In the genomic region with DNA sequence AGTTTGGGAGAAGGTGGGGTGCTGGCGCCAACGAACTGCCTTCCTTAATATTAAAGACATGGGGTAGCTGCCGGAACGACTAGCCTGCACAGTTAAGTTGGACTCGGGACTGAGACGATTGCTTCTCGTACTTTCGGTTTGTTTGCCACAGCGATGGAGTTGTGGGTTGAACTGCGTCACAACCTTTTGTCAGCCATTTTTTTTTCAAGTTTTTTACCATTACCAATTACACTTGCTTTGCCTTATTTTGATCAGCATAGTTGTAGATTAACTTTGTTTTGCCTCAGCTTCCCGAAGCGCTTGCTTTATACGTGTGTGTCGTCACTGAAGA, we compare ENCODE assay signal across 8 mouse cellular contexts. TPM values are rescaled to one million over a fixed set of nuclear protein-coding genes. Genes with fewer than 3 reads are reported as not detected.
DNase-seq lines count a peak whose midpoint lies in the region; ATAC-seq and TF ChIP-seq lines count a peak whose summit lies in the region.

No protein-coding gene starts in this region.

- H3K27ac ChIP-seq in heart, adult 2 months, result peak overlapping the region; percentile 96
- peak overlapping the region; percentile 80 for H3K27ac ChIP-seq in forebrain, postnatal 0 days (ENCODE audit: low read depth, low read length)
- H3K27ac ChIP-seq in liver, postnatal 0 days (ENCODE audit: low read depth), result peak overlapping the region; percentile 100

- no peak for DNase-seq in heart, adult 2 months
- no peak for DNase-seq in heart, postnatal 25 days (ENCODE audit: low spot score)
- DNase-seq in forebrain, postnatal 0 days, result no peak
- no peak for DNase-seq in liver, postnatal 0 days
- DNase-seq in ovary, postnatal 36 days (ENCODE audit: low spot score), result no peak
- DNase-seq in right cerebral cortex, postnatal 36 days (ENCODE audit: low spot score in 2 of 2), result no peak
- DNase-seq in adrenal gland, postnatal 14 days, result no peak

- peak overlapping the region; percentile 100 for H3K4me2 ChIP-seq in forebrain, postnatal 0 days (ENCODE audit: low read depth)
- peak overlapping the region; percentile 86 for H3K4me2 ChIP-seq in liver, postnatal 0 days (ENCODE audit: low read depth, low read length)

- peaks cover 1% of the 10 kb centered on the region; the same call in 1 of the 2 replicates for H3K4me1 ChIP-seq in heart, adult 2 months (ENCODE audit: control insufficient read depth, insufficient read depth, low read length)
- peaks cover 6% of the 10 kb centered on the region for H3K4me1 ChIP-seq in forebrain, postnatal 0 days (ENCODE audit: insufficient read depth)
- peaks cover 5% of the 10 kb centered on the region; the same call in 1 of the 2 replicates for H3K4me1 ChIP-seq in liver, postnatal 0 days (ENCODE audit: insufficient read depth)

- H3K36me3 ChIP-seq in heart, adult 2 months (ENCODE audit: control insufficient read depth, insufficient read depth, low read length), result peaks cover 18% of the 10 kb centered on the region
- no peaks in the 10 kb centered on the region for H3K36me3 ChIP-seq in forebrain, postnatal 0 days (ENCODE audit: insufficient read depth)
- no peaks in the 10 kb centered on the region for H3K36me3 ChIP-seq in liver, postnatal 0 days (replicated peaks; ENCODE audit: insufficient read depth, low read length)

- no peaks in the 10 kb centered on the region for H3K9me3 ChIP-seq in forebrain, postnatal 0 days (ENCODE audit: low read length)
- H3K9me3 ChIP-seq in liver, postnatal 0 days (ENCODE audit: low read length), result no peaks in the 10 kb centered on the region

- H3K4me3 ChIP-seq in heart, adult 2 months, result peak overlapping the region; percentile 89
- H3K4me3 ChIP-seq in forebrain, postnatal 0 days (ENCODE audit: low read depth, low read length), result peak overlapping the region; percentile 51
- H3K4me3 ChIP-seq in liver, postnatal 0 days (ENCODE audit: low read depth, low read length), result peak overlapping the region; percentile 72

- WGBS in heart, adult 2 months, result 0% methylated on average over 14 of the region's 14 CpGs
- 1% methylated on average over 14 of the region's 14 CpGs for WGBS in forebrain, postnatal 0 days
- WGBS in liver, postnatal 0 days (ENCODE audit: insufficient replicate concordance), result under 1% methylated on average over 14 of the region's 14 CpGs

- H3K9ac ChIP-seq in heart, adult 2 months (ENCODE audit: low read depth, low read length), result peak overlapping the region; percentile 85
- peak overlapping the region; percentile 80 for H3K9ac ChIP-seq in forebrain, postnatal 0 days
- peak overlapping the region; percentile 99 for H3K9ac ChIP-seq in liver, postnatal 0 days (replicated peaks)

- intact Hi-C loops in heart, adult 2 months (cut with DNase I), result loop anchor here (1.0 to 10.0 kb wide), 4 partner anchors 42 to 1985 kb away; a partner anchor contains a TSS
- intact Hi-C loops in heart, postnatal 25 days (cut with DNase I), result loop anchor here (5.0 to 10.0 kb wide), 3 partner anchors 55 to 208 kb away; a partner anchor contains a TSS

- no peak for TF ChIP-seq EP300 in heart, adult 2 months (IDR thresholded peaks at IDR 0.05; ENCODE audit: insufficient read depth, low read depth, low read length)
- peak; percentile 12 for TF ChIP-seq EP300 in liver, postnatal 0 days (IDR thresholded peaks at IDR 0.05; ENCODE audit: low read depth)

- H3K79me2 ChIP-seq in heart, adult 2 months (replicated peaks; ENCODE audit: control insufficient read depth, insufficient read depth, low read length), result no peaks in the 10 kb centered on the region

- peak; percentile 66 for ATAC-seq in CD4-positive, CD25-positive, alpha-beta regulatory T cell, adult 4 months
- ATAC-seq in forebrain, postnatal 0 days, result peak; percentile 25
- no peak for ATAC-seq in liver, postnatal 0 days

- H3K27me3 ChIP-seq in heart, adult 2 months (ENCODE audit: control insufficient read depth, insufficient read depth, low read length), result no peaks in the 10 kb centered on the region
- H3K27me3 ChIP-seq in forebrain, postnatal 0 days (ENCODE audit: insufficient read depth, low read length), result no peaks in the 10 kb centered on the region
- no peaks in the 10 kb centered on the region for H3K27me3 ChIP-seq in liver, postnatal 0 days (ENCODE audit: insufficient read depth, low read length)

- TF ChIP-seq CTCF in heart, adult 2 months (IDR thresholded peaks at IDR 0.05), result no peak
- no peak for TF ChIP-seq CTCF in forebrain, postnatal 0 days (IDR thresholded peaks at IDR 0.05; ENCODE audit: low read depth)
- no peak for TF ChIP-seq CTCF in liver, postnatal 0 days (IDR thresholded peaks at IDR 0.05; ENCODE audit: low read depth)

- no peak; the same call in 1 of the 2 replicates for TF ChIP-seq POLR2A in heart, adult 2 months (IDR thresholded peaks at IDR 0.05; ENCODE audit: insufficient read depth, low read depth, low read length)

RNA-seq across cellular contexts. Expression of a gene that starts 1.3 kb away (rescaled TPM):
- total RNA-seq in heart, adult 2 months (2021), result 100 to 1,000 TPM; 147 to 185 TPM
- polyA plus RNA-seq in heart, adult 2 months (2012; rRNA removed), result 55.5 and 80.0 TPM in 2 replicates
- total RNA-seq in heart, postnatal 25 days (2021), result 100 to 1,000 TPM; 134 to 160 TPM
- polyA plus RNA-seq in CD4-positive, CD25-positive, alpha-beta regulatory T cell, adult 4 months (2017; shearing (Covaris generic)), result 10 to 100 TPM in 1 of 2 experiments, 1 to 10 TPM in 1; 8.9 to 10.5 TPM
- 475 and 498 TPM in 2 replicates for total RNA-seq in forebrain, postnatal 0 days (2014; rRNA removed)
- 24.0 and 26.3 TPM in 2 replicates for polyA plus RNA-seq in forebrain, postnatal 0 days (2015; fragmentation: Nextera tagmentation; extraction: Ambion mirVana)
- 69.6 and 74.1 TPM in 2 replicates for polyA plus RNA-seq in liver, postnatal 0 days (2015; fragmentation: Nextera tagmentation; extraction: Ambion mirVana)
- 300 and 304 TPM in 2 replicates for total RNA-seq in adrenal gland, postnatal 14 days (2021)

RNA-seq across cellular contexts. Expression of a gene that starts 5.5 kb away (rescaled TPM):
- 1 to 10 TPM in 1 of 2 experiments, not detected in 1; 2.5 TPM for total RNA-seq in heart, adult 2 months (2021)
- 0.64 TPM in 1 of 2 replicates, not detected in the other for polyA plus RNA-seq in heart, adult 2 months (2012; rRNA removed)
- 1 to 10 TPM; 3.2 to 9.1 TPM for total RNA-seq in heart, postnatal 25 days (2021)
- 1 to 10 TPM in 1 of 2 experiments, not detected in 1; 1.3 TPM for polyA plus RNA-seq in CD4-positive, CD25-positive, alpha-beta regulatory T cell, adult 4 months (2017; shearing (Covaris generic))
- 294 and 301 TPM in 2 replicates for total RNA-seq in forebrain, postnatal 0 days (2014; rRNA removed)
- polyA plus RNA-seq in forebrain, postnatal 0 days (2015; fragmentation: Nextera tagmentation; extraction: Ambion mirVana), result 0.84 TPM in 1 of 2 replicates, not detected in the other
- polyA plus RNA-seq in liver, postnatal 0 days (2015; fragmentation: Nextera tagmentation; extraction: Ambion mirVana), result 2.8 and 3.5 TPM in 2 replicates
- total RNA-seq in adrenal gland, postnatal 14 days (2021), result 82.5 and 109 TPM in 2 replicates

RNA-seq across cellular contexts. Expression of a gene that starts 6.6 kb away (rescaled TPM):
- total RNA-seq in heart, adult 2 months (2021), result 1 to 10 TPM; 3.2 to 4.9 TPM
- 0.47 and 0.76 TPM in 2 replicates for polyA plus RNA-seq in heart, adult 2 months (2012; rRNA removed)
- 10 to 100 TPM in 1 of 2 experiments, 1 to 10 TPM in 1; 9.6 to 11.4 TPM for total RNA-seq in heart, postnatal 25 days (2021)
- 1 to 10 TPM in 1 of 2 experiments, not detected in 1; 2.9 TPM for polyA plus RNA-seq in CD4-positive, CD25-positive, alpha-beta regulatory T cell, adult 4 months (2017; shearing (Covaris generic))
- total RNA-seq in forebrain, postnatal 0 days (2014; rRNA removed), result 647 and 680 TPM in 2 replicates
- not detected in 2 replicates for polyA plus RNA-seq in forebrain, postnatal 0 days (2015; fragmentation: Nextera tagmentation; extraction: Ambion mirVana)
- polyA plus RNA-seq in liver, postnatal 0 days (2015; fragmentation: Nextera tagmentation; extraction: Ambion mirVana), result 1.6 and 2.7 TPM in 2 replicates
- 125 and 171 TPM in 2 replicates for total RNA-seq in adrenal gland, postnatal 14 days (2021)

RNA-seq across cellular contexts. Expression of a gene that starts 11.0 kb away (rescaled TPM):
- total RNA-seq in heart, adult 2 months (2021), result 1 to 10 TPM; 4.4 to 6.7 TPM
- 0.51 TPM in 1 of 2 replicates, not detected in the other for polyA plus RNA-seq in heart, adult 2 months (2012; rRNA removed)
- 10 to 100 TPM; 12.7 to 17.0 TPM for total RNA-seq in heart, postnatal 25 days (2021)
- polyA plus RNA-seq in CD4-positive, CD25-positive, alpha-beta regulatory T cell, adult 4 months (2017; shearing (Covaris generic)), result 1 to 10 TPM; 2.8 to 8.2 TPM
- total RNA-seq in forebrain, postnatal 0 days (2014; rRNA removed), result 305 and 340 TPM in 2 replicates
- 4.4 and 6.7 TPM in 2 replicates for polyA plus RNA-seq in forebrain, postnatal 0 days (2015; fragmentation: Nextera tagmentation; extraction: Ambion mirVana)
- polyA plus RNA-seq in liver, postnatal 0 days (2015; fragmentation: Nextera tagmentation; extraction: Ambion mirVana), result 46.5 and 47.4 TPM in 2 replicates
- 157 and 198 TPM in 2 replicates for total RNA-seq in adrenal gland, postnatal 14 days (2021)

RNA-seq across cellular contexts. Expression of a gene that starts 12.2 kb away (rescaled TPM):
- 1 to 10 TPM; 6.4 to 8.0 TPM for total RNA-seq in heart, adult 2 months (2021)
- 1.7 TPM in 1 of 2 replicates, not detected in the other for polyA plus RNA-seq in heart, adult 2 months (2012; rRNA removed)
- 10 to 100 TPM; 19.3 to 26.5 TPM for total RNA-seq in heart, postnatal 25 days (2021)
- polyA plus RNA-seq in CD4-positive, CD25-positive, alpha-beta regulatory T cell, adult 4 months (2017; shearing (Covaris generic)), result not detected
- total RNA-seq in forebrain, postnatal 0 days (2014; rRNA removed), result 229 and 254 TPM in 2 replicates
- 0.25 and 0.67 TPM in 2 replicates for polyA plus RNA-seq in forebrain, postnatal 0 days (2015; fragmentation: Nextera tagmentation; extraction: Ambion mirVana)
- 10.2 and 16.0 TPM in 2 replicates for polyA plus RNA-seq in liver, postnatal 0 days (2015; fragmentation: Nextera tagmentation; extraction: Ambion mirVana)
- 247 and 351 TPM in 2 replicates for total RNA-seq in adrenal gland, postnatal 14 days (2021)

Comparison
In these comparisons a context has a peak if more than half of its experiments do, and no peak if none do; other contexts are left out.
1. RNA of a gene that starts 6.6 kb away (total RNA-seq): 647 to 680 TPM in forebrain, postnatal 0 days and 125 to 171 TPM in adrenal gland, postnatal 14 days; 9.6 to 11.4 TPM in heart, postnatal 25 days and 3.2 to 4.9 TPM in heart, adult 2 months; every median in the first group is over 10 times any median in the second.
2. Peak in every context shown above with its lines, with median percentiles within 50 percentile points of each other: H3K27ac ChIP-seq, H3K4me3 ChIP-seq and H3K9ac ChIP-seq.